Mouse (Mus musculus) liver, postnatal 0 days (tissue): ENCODE measurements around the gene Igfbp2.

ENCODE experiments used
- CTCF ChIP-seq: sonication (generic); IDR thresholded peaks from 2 replicates; pipeline ENCODE4 v1.5.1; 2016; ENCODE audit warnings: antibody characterized with exemption, low read depth
- EP300 ChIP-seq: IDR thresholded peaks from 2 replicates; pipeline ENCODE4 v1.6.1; 2016; ENCODE audit warnings: antibody characterized with exemption, low read depth, mild to moderate bottlenecking

DNA sequence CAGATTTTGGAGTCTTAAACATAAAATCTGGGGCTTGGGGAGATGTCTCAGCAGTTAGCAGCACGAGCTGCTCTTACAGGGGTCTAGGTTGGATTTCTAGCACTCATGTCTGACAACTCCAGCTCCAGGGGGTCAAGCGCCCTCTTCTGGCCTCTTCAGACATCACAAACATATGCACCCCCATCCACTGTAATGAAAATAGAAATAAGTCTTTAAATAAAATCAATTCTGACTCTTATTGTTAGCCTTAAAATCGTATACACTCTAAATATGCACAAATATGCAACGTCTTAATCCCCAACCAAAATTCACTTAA, 55.0 kb downstream of the Igfbp2 start:
- TF ChIP-seq CTCF, result peak; percentile 36; the same call in 1 of the 2 replicates
- no peak for TF ChIP-seq EP300
